Mouse (Mus musculus) 416B (cell line): ENCODE data around the gene Clec5a.
"Not testable (repeated sequence)": the region's sequence is repeated elsewhere in the genome, so short reads cannot be mapped to it uniquely, and the experiment has no call there.

ENCODE experiments used
- DNase-seq: peaks from one replicate; pipeline ENCODE4 v3.0.0; 2011; ENCODE audit warnings: low read depth

The Clec5a gene

DNA sequence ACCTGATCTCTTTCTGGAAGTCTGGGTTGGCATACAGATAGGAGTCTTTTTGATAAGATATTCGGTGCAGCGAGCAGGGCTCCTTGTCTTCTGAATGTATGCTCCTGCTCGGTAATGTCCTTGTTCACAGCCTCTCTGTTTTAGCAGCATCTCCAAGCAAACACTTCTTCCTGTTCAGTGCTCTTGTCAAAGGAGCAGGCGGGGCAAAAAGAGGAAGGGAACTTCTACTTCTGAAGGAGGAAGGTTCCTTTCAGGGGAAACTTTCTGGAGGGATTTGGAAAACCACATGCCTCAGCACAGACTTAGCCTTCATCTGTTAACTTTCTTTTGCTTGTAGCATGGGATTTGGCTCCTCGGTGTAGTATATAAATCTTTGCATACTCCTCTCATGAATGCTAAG lies at the start of gene Clec5a:
TSS of gene Clec5a (minus strand) at position 177 of the 400 bp plus-strand sequence.
- DNase-seq: peak; percentile 34

DNA sequence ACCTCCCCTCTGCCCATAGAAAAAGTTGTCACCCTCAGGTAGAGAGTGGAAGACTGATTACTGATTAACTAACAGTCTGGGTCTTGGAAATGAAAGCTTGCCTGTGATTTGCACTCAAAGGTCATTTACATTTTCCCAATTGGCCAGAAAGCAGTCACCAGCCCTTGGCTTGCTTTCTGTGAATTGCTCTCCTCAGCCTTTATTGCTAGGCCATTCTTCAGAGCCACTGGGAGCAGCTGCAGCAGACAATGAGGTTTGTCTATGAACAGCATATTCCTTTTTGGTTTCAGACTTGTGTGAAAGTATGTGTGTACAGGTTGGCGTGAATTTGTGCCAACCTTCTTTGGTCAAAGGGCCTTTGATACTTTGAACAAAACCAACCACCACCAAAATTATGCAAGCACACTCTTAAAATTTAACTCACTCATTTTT lies 49.0 kb upstream of the Clec5a start:
- DNase-seq: no peak

DNA sequence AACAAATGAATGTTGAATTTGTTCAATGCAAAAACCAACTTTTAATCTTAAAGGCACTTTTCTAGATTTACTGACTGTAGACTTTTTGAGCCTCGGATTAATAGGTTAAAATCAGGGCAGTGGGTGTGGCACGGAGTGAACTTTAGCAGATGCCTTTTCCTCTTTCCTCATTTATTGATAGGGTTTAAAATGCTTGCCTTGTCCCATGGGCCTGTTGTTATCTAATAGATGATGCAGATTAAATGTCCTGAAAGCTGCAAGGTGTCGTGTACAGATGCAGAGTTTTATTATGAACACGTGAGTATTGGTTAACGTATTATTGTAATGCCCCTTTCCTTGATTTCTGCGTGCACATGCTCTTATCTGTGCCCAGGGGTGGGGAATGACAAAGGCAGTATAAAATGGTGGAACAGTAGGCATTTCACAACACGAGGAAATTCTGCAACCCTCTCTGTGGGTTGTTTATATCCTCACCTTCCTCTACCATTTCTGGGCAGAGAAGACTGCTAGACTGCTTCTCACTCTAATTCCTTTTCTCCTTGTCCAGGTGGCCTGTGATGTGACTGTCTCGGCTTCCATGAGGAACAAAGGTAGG lies 42.9 kb upstream of the Clec5a start, which contains the start of gene Mgam:
TSS of gene Mgam (plus strand) at position 426 of the 595 bp plus-strand sequence.
- peak; percentile 59 for DNase-seq

DNA sequence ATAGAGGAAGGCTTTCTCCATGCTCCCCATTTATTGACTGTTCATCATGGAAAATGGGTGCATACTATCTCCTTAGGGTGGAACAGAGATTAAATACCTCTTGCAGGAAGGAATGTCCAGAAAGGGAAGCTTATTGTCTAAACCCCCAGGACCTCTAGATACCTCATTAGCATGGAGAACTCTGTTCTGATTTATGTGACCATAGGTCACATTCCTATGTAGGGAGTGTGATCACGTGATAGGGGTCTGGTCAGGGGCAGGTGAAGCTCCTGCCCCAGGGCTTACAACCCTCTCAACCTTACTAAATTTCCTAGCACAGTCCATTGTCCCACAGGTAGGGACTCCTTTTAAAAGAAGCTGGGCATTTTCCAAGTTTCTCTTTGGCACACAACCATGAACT lies 40.5 kb upstream of the Clec5a start:
- no peak for DNase-seq

DNA sequence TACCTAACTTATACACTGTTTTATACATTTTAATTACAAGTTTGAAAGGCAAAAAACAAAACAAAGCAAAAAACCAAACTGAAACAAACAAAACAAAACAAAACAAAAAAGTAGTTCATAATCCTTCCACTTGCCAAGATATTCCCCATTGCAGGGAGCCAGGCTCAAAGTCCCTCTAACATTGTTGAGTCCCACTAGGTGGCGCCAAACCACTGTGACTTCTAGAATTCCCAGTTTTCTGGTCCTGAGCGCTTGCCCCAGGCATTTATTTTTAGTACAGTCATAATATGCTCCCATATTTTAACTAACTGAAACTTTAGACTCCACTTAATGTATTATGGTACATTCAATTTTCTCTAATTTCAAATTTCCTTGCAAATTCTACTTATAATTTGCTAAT lies 32.3 kb upstream of the Clec5a start:
- peak; percentile 70 for DNase-seq

DNA sequence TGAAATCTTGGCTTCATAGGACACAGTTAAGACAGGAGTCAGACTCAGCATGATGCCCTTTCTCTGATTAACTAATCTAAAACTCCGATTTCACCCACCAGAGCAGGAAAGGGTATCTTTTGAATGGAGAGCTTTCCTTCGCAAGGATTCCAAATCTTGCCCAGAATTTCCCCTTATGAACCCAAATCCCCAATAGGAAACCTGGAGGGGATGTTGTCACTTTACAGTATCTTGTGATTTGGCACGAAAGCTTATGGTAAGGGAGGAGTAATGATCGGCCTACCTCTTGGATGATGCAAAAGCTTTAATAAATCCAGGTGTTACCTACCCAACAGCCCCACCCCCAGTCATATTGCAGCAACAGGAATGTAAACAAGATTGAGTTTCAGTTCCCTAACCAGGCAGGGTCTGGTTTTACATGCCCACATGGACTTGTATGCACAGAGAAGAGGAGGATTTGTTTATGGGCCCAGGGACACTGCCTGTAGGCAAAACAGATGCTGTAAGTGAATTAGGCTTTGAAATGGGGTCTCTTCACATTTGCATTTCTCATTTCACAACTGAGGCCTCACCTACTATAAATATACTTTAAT lies 27.7 kb upstream of the Clec5a start, which contains the start of gene Tas2r138:
TSS of gene Tas2r138 (minus strand) at position 51 of the 593 bp plus-strand sequence.
- DNase-seq: no peak

DNA sequence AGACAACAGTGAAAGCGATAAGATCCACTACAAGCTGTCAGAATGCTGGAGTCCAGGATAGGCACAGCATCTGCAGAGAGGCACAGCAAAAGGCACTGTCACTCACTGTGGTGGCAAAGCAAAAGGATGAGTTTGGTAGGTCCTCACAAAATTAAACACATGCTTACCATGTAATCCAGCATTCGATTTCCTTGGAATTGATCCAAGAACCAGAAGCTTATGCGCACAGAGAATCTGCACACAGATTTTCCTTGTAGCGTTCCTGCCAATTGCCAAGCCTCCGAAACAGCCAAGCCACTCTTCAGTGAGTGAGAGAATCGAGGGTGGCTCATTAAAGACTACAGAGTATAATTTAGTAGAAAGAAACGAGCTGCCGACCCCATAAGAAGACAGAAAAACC lies 24.6 kb upstream of the Clec5a start:
- DNase-seq: no peak

DNA sequence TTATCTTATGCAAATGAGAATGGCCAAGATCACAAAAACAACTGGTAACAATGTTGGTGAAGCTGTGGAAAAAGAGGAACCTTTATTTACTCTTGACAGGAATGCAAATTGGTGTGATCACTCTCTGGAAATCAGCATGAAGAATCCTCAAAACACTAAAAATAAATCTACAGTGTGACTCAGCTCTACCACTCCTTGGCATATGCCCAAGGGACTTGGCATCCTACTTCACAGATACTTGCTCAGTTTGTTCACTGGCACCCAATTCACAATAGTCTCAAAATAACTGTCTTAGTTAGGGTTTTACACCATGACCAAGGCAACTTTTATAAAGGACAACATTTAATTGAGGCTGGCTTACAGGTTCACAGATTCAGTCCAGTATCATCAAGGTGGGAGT lies 21.8 kb upstream of the Clec5a start:
- peak; percentile 73 for DNase-seq

DNA sequence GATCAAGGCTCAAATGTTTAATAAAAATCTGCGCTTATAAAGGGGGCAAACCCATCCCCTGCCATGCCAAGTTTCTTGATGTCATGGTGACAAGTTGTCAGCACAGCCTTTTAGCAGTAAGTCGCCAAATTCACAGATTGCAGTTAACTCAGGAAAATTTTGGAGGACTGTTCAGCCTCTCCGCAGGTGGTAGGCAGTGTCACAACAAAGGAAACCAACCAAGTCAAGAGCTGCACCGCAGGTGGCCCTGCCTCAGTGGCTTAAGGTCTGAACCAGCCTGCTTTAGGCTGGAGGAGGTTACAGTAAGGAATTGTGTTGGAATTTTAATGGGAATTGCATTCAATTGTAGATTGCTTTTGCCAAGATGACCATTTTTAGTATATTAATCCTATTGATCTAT lies 12.9 kb upstream of the Clec5a start:
- not testable (repeated sequence) for DNase-seq

DNA sequence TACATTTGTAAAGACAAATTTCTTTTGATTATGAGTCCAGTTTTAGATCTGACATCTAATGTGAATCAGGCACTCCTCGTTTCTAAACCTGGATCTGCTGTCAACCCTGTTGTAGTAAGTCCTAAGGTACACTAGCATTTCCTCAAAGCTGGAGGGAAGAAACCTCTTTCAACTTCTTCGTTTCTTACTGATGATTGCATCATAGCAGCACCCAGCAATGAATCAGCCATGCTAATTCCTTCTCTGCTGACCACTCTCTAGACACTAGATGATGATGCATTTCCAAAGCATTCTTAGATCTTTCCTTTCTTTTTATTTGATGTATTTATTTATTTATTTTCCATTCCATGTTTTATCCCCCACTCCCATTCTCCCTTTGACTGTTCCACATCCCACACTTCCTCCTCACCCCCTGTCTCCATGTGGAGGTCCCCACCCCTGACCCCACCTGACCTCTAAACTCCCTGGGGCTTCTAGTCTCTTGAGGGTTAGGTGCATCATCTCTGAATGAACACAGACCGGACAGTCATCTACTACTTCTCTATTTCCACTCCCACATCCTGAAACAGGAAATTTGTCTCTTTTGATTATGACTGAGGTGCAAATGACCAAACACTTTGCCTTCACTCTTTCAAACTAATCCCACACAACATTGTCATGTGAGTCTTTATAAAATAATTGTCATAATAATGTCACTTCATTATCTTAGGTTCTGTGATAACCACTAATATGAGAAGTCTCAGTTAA lies 9.4 kb upstream of the Clec5a start:
- peak; percentile 89 for DNase-seq

DNA sequence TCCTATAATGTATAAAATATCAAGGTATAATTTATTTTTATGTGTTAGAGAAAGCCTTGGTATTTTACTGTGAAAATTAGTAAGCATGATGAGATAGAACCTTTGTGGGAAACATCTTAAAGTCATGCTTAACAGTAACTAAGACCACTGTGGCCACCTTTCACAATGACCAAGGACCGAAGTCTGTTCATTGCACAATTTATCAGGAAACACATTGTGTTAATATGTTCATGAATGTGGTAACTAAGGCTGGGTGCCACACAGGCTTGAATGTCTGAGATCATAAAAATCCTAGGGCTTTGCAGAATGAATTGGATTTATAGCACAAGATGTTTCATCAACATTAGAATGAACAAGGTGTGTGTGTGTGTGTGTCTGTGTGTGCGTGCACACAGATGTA lies 2.7 kb upstream of the Clec5a start:
- peak; percentile 86 for DNase-seq

DNA sequence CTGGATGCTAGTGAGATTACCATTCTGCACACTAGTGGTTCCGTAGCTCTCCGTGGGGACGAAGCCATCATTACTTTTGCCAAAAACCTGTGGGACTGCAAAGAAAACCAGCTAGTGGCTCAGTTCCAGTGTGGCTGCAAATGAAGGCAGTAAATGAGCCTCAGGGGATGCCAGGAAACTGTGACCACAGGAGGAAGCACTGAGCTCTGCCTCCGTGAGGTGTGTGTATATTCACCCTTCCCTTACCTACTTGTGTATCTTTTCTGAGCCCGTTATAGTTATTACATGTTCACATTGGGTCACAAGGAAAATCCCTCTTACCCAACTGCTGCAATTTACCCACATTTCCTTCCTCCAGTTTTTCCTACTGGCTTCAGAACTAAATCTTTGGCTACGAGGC lies 1.3 kb downstream of the Clec5a start:
- peak; percentile 49 for DNase-seq

DNA sequence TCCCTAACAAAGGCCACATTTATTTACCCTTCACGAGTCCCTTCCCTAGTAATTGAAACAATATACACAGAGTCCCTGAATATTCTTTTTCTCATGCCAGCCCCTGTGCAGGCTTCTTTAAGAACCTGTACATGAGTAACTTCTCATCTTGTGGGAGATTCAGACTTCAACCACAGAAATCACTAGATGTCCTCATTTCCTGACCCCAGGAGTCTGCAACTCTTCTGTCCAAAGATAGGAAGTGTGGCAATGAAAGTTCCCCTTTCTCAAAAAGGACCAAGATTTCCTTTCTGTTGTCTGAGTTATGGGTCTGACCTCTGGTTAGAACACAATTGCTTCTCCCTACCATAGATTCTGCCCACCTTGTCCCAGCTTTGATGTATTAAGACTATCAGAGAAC lies 9.3 kb downstream of the Clec5a start:
- peak; percentile 91 for DNase-seq

DNA sequence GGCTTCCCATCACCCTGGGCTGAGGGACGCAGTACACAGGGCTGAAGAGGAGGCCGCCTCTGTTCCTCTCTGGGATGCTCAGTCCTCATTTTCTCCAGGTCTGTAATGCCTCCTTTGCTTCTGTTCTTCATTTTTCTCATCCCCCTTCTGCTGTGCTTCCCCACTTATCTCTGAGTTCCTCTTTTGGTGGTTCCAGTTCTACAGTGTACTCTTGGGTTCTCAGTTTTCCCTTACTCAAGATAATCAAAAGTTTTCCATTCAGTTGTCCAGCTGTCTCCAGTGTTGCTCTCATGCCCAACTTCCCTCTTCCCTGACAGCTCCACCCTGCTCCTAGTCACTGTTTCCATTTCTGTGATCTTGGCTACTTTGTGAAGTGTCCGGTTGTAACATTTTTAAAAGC lies 12.0 kb downstream of the Clec5a start:
- DNase-seq: peak; percentile 30

DNA sequence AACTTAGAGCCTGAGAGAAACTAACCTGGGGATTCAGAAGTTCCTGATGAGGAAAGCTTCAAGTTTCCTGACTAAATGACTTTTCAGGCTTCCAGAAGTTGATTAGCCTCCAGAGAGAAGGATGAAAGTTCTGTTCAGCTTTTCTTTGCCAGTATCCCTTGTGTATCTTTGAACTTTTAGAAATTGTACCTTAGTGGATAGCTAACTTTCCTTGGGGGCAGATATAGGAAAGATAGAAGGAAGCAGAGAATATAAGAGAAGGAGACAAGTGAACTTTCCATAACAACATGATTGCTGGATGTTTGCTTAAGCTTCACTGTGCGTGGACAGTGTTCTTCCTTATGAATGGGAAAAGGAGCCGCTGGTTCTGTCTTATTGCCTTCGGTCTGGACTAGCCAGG lies 16.4 kb downstream of the Clec5a start, which contains the start of gene Olfr460:
TSS of gene Olfr460 (plus strand) at position 301 of the 400 bp plus-strand sequence.
- no peak for DNase-seq

DNA sequence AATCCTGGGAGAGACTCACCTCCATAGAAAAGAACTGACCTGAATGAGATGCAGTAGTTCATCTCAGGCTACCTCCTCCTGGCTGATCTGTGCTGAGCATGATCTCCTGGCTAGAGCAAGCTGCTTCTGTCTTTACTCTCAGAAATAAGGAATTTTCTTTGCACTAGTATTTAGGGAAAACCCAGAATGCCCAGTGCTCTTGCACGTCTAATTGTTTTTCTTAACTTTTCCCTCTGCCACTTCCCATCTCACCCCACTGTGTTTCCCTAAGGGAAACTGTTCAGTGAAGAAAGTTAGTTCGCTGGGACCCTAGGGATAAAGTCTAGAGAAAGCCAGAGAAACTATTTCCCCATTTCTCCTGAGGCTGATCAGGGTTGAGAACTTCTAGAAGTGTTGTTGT lies 30.7 kb downstream of the Clec5a start, which contains the start of gene Olfr461:
TSS of gene Olfr461 (minus strand) at position 101 of the 400 bp plus-strand sequence.
- no peak for DNase-seq

DNA sequence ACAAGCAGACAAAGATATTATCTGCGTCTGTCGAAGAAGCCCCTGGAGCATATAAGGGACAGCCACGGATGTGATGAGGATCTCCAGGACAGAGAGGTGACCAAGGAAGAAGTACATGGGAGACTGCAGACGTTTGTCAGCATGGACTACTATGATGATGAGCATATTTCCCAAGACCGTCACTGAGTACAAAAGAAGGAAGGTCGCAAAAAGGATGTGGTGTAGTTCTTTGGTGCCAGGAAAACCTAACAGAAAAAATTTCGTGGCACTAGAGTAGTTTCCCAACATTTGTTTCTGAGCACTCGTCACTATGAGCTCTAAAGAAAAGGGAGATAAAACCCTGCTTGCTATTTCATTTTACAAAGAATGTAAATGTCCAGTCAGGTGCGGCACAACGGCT lies 40.9 kb downstream of the Clec5a start:
- peak; percentile 38 for DNase-seq
